Mouse (Mus musculus) embryonic facial prominence, embryonic 13.5 days (tissue): ENCODE measurements around the gene Map3k3. TPM values are rescaled to one million over a fixed set of nuclear protein-coding genes. Genes with fewer than 3 reads are reported as not detected.

ENCODE experiments used
- ATAC-seq: fragments of 200-750 bp; cut with Nextera tagmentation; 2 replicates; pipeline ENCODE4 v1.8.0; 2017; ENCODE audit warnings: low read depth; ENCODE audit not compliant: insufficient number of reproducible peaks, insufficient read depth, low FRiP score, low TSS enrichment
- H3K27ac ChIP-seq: fragments of 300-500 bp; sonication (generic); 2 replicates; pipeline ENCODE4 v1.5.1; 2015; ENCODE audit warnings: moderate library complexity, mild to moderate bottlenecking, inconsistent platforms
- H3K27me3 ChIP-seq: fragments of 300-500 bp; sonication (generic); 2 replicates; pipeline ENCODE4 v1.6.1; 2015; ENCODE audit warnings: mild to moderate bottlenecking, inconsistent platforms
- H3K36me3 ChIP-seq: fragments of 300-500 bp; sonication (generic); 2 replicates; pipeline ENCODE4 v1.6.1; 2015; ENCODE audit warnings: mild to moderate bottlenecking, inconsistent platforms
- H3K4me1 ChIP-seq: fragments of 300-500 bp; sonication (generic); 2 replicates; pipeline ENCODE4 v1.6.1; 2015; ENCODE audit warnings: inconsistent platforms
- H3K4me2 ChIP-seq: fragments of 300-500 bp; sonication (generic); 2 replicates; pipeline ENCODE4 v1.6.1; 2015; ENCODE audit warnings: moderate library complexity, mild to moderate bottlenecking, inconsistent platforms
- H3K4me3 ChIP-seq: fragments of 300-500 bp; sonication (generic); 2 replicates; pipeline ENCODE4 v1.5.1; 2015; ENCODE audit warnings: mild to moderate bottlenecking, inconsistent platforms
- H3K9ac ChIP-seq: fragments of 300-500 bp; sonication (generic); 2 replicates; pipeline ENCODE4 v1.6.1; 2015; ENCODE audit warnings: mild to moderate bottlenecking, inconsistent platforms
- H3K9me3 ChIP-seq: fragments of 300-500 bp; sonication (generic); 2 replicates; pipeline ENCODE4 v1.6.1; 2016; ENCODE audit warnings: inconsistent platforms
- WGBS: fragments of 180-500 bp; shearing (Covaris S2); methylation state at CpG from one replicate; pipeline ENCODE4 v1.1.7; 2015; ENCODE audit warnings: mixed read lengths; 5-methylcytosine and 5-hydroxymethylcytosine counted together
- polyA plus RNA-seq: library from polyadenylated mRNA; unstranded; fragments of >200 nt; fragmentation: Nextera tagmentation; extraction: Ambion mirVana; gene quantifications from 2 replicates; pipeline ENCODE4 v1.2.1, GENCODE M21; 2015

Map3k3 gene
- polyA plus RNA-seq, 1 experiment from 2014 or later, result 25.6 TPM

GRCm38 (mm10) chr11:106134580-106135528 is 50.4 kb downstream of the Map3k3 start:
- no peaks in the 10 kb centered on the region; the same call in 1 of the 2 replicates for H3K4me1 ChIP-seq
- H3K27me3 ChIP-seq, result no peaks in the 10 kb centered on the region
- ATAC-seq, result no peak
- no peak overlapping the region for H3K4me3 ChIP-seq
- no peak overlapping the region for H3K4me2 ChIP-seq
- WGBS, result 41% methylated on average over 8 of the region's 8 CpGs
- peak overlapping the region; percentile 37; the same call in 1 of the 2 replicates for H3K9ac ChIP-seq
- H3K27ac ChIP-seq, result peak overlapping the region; percentile 76
- no peaks in the 10 kb centered on the region for H3K9me3 ChIP-seq
- H3K36me3 ChIP-seq, result peaks cover 37% of the 10 kb centered on the region

GRCm38 (mm10) chr11:106151219-106151618 is 66.8 kb downstream of the Map3k3 start:
- no peaks in the 10 kb centered on the region for H3K27me3 ChIP-seq
- H3K27ac ChIP-seq, result no peak overlapping the region
- peaks cover 5% of the 10 kb centered on the region; the same call in 1 of the 2 replicates for H3K4me1 ChIP-seq
- peaks cover 92% of the 10 kb centered on the region for H3K36me3 ChIP-seq
- 89% methylated on average over 3 of the region's 3 CpGs for WGBS
- no peak overlapping the region for H3K4me2 ChIP-seq
- no peak overlapping the region for H3K9ac ChIP-seq
- no peak for ATAC-seq
- no peaks in the 10 kb centered on the region for H3K9me3 ChIP-seq
- H3K4me3 ChIP-seq, result no peak overlapping the region

DNA sequence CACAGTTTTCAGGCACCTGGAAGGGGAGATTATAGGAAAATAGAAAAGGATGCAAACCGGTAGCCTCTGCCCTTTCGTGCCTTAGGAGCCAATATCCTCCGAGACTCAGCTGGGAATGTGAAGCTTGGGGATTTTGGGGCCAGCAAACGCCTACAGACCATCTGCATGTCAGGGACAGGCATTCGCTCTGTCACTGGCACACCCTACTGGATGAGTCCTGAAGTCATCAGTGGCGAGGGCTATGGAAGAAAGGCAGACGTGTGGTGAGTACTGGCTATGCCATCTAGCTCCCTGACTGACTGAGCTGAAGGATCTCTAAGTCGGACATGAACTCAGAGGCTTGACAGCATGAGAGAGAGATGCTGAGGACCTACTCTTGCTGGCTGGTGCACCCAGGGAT is 67.7 kb downstream of the Map3k3 start:
- WGBS, result 79% methylated on average over 8 of the region's 8 CpGs
- no peak for ATAC-seq
- Histone ChIP-seq H3K9me3 (no peaks in the 10 kb centered on the region), H3K27ac (no peak overlapping the region), H3K9ac (no peak overlapping the region), H3K36me3 (peaks cover 94% of the 10 kb centered on the region), H3K4me1 (peaks cover 14% of the 10 kb centered on the region), H3K4me2 (no peak overlapping the region), H3K4me3 (no peak overlapping the region), H3K27me3 (no peaks in the 10 kb centered on the region)

GRCm38 (mm10) chr11:106154091-106154490 is 69.7 kb downstream of the Map3k3 start:
- Histone ChIP-seq H3K9me3 (no peaks in the 10 kb centered on the region), H3K36me3 (peaks cover 93% of the 10 kb centered on the region), H3K4me2 (no peak overlapping the region), H3K27ac (0 out of 2 replicates have a peak overlapping the region, but pooled peaks have one; percentile 4), H3K27me3 (no peaks in the 10 kb centered on the region), H3K9ac (no peak overlapping the region), H3K4me3 (no peak overlapping the region), H3K4me1 (peaks cover 33% of the 10 kb centered on the region)
- WGBS, result 86% methylated on average over 5 of the region's 5 CpGs
- ATAC-seq, result no peak

DNA sequence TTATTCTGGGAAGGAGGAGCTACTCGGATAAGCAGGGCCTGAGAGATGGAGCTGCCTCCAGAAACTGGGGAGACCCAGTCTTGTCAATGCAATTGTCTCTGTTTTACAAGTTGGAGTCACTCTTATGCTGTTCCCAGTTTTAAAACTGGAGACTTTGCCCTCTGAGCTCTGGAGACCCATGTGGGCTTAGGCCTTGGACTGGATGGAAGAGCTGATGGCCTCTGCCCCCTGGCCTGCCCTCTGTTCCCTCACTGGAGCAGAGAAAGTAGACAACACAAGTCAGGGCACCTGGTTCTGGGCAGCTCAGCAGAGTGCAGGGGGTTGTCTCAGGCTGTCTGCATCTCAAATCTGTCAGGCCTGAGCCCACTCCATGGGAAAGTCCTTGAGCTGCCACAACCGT is 70.4 kb downstream of the Map3k3 start:
- Histone ChIP-seq H3K4me3 (no peak overlapping the region), H3K27ac (no peak overlapping the region), H3K36me3 (peaks cover 86% of the 10 kb centered on the region), H3K9me3 (no peaks in the 10 kb centered on the region), H3K9ac (no peak overlapping the region), H3K27me3 (no peaks in the 10 kb centered on the region), H3K4me1 (peaks cover 35% of the 10 kb centered on the region), H3K4me2 (no peak overlapping the region)
- no peak for ATAC-seq
- WGBS, result 79% methylated on average over 2 of the region's 2 CpGs

- Histone ChIP-seq H3K9me3 (no peaks in the 10 kb centered on the region), H3K36me3 (peaks cover 76% of the 10 kb centered on the region), H3K4me2 (no peak overlapping the region), H3K4me1 (peaks cover 38% of the 10 kb centered on the region), H3K27ac (no peak overlapping the region), H3K9ac (no peak overlapping the region), H3K4me3 (no peak overlapping the region), H3K27me3 (no peaks in the 10 kb centered on the region)
- ATAC-seq, result no peak
- 49% methylated on average over 3 of the region's 3 CpGs for WGBS
Measured at GRCm38 (mm10) chr11:106155761-106156160, 71.3 kb downstream of the Map3k3 start.

DNA sequence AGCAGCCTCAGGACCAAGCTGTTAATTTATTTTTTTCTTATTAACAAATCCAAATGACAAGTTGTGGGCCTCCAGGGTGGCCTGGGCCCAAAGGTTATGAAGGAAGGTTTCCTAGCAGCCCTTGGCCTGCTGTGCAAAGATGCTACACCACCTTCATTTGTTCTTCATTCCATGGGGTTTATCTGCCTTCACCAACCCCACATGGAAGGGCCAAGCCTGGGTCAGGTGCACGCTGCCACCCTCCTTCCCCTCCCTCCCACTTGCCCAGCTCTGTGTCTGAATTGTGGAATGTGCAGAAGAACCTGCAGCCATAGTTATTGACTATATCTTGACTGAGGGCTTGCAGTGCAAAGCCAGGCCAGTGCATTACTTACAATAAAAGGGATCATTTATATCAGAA is 71.8 kb downstream of the Map3k3 start:
- no peak overlapping the region for H3K9ac ChIP-seq
- no peaks in the 10 kb centered on the region for H3K27me3 ChIP-seq
- ATAC-seq, result no peak
- 83% methylated on average over 1 of the region's 1 CpGs for WGBS
- peaks cover 43% of the 10 kb centered on the region for H3K4me1 ChIP-seq
- peak overlapping the region; percentile 1; the same call in 1 of the 2 replicates for H3K4me3 ChIP-seq
- peaks cover 71% of the 10 kb centered on the region for H3K36me3 ChIP-seq
- H3K9me3 ChIP-seq, result no peaks in the 10 kb centered on the region
- peak overlapping the region; percentile 48; the same call in 1 of the 2 replicates for H3K27ac ChIP-seq
- H3K4me2 ChIP-seq, result no peak overlapping the region

- WGBS, result 88% methylated on average over 7 of the region's 7 CpGs
Measured at GRCm38 (mm10) chr11:106157154-106157553, 72.7 kb downstream of the Map3k3 start.

GRCm38 (mm10) chr11:106158081-106158929 is 73.9 kb downstream of the Map3k3 start:
- WGBS, result 59% methylated on average over 14 of the region's 14 CpGs
- Histone ChIP-seq H3K27ac (peak overlapping the region; percentile 99), H3K4me1 (peaks cover 54% of the 10 kb centered on the region), H3K4me2 (peak overlapping the region; percentile 79), H3K9me3 (no peaks in the 10 kb centered on the region), H3K27me3 (no peaks in the 10 kb centered on the region), H3K36me3 (peaks cover 54% of the 10 kb centered on the region), H3K9ac (peak overlapping the region; percentile 98), H3K4me3 (peak overlapping the region; percentile 82)
- no peak for ATAC-seq

More at GRCm38 (mm10) chr11:106157154-106157553, 72.7 kb downstream of the Map3k3 start:
- Histone ChIP-seq H3K4me3 (no peak overlapping the region), H3K4me2 (no peak overlapping the region), H3K36me3 (peaks cover 62% of the 10 kb centered on the region), H3K27ac (peak overlapping the region; percentile 33; the same call in 1 of the 2 replicates), H3K9ac (0 out of 2 replicates have a peak overlapping the region, but pooled peaks have one; percentile 41), H3K4me1 (peaks cover 52% of the 10 kb centered on the region), H3K9me3 (no peaks in the 10 kb centered on the region), H3K27me3 (no peaks in the 10 kb centered on the region)
- ATAC-seq, result no peak

DNA sequence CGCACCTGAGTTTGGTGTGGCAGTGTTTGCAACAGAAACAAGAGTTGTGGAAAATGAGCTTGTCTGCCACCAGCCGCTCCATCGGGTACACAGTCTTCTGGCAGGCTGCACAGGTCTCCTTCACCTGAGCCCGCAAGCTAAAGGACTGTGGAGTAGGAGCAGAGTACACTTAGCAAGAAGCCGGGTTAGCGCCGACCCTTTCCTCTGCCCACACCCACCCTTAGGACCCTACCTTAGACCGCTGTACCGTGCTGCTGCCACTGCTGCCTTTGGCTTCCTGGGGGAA is 74.5 kb downstream of the Map3k3 start:
- 24% methylated on average over 9 of the region's 9 CpGs for WGBS
- peaks cover 54% of the 10 kb centered on the region for H3K36me3 ChIP-seq
- H3K4me3 ChIP-seq, result peak overlapping the region; percentile 82
- peak overlapping the region; percentile 98 for H3K9ac ChIP-seq
- peaks cover 54% of the 10 kb centered on the region for H3K4me1 ChIP-seq
- no peaks in the 10 kb centered on the region for H3K9me3 ChIP-seq
- H3K27me3 ChIP-seq, result no peaks in the 10 kb centered on the region
- peak overlapping the region; percentile 79 for H3K4me2 ChIP-seq
- ATAC-seq, result no peak
- peak overlapping the region; percentile 99 for H3K27ac ChIP-seq

GRCm38 (mm10) chr11:106159216-106159920 is 75.0 kb downstream of the Map3k3 start:
- under 1% methylated on average over 25 of the region's 25 CpGs for WGBS
- H3K36me3 ChIP-seq, result peaks cover 54% of the 10 kb centered on the region
- H3K4me2 ChIP-seq, result peak overlapping the region; percentile 79
- peaks cover 54% of the 10 kb centered on the region for H3K4me1 ChIP-seq
- peak overlapping the region; percentile 98 for H3K9ac ChIP-seq
- H3K4me3 ChIP-seq, result peak overlapping the region; percentile 82
- ATAC-seq, result peak; percentile 50; the same call in 1 of the 2 replicates
- H3K9me3 ChIP-seq, result no peaks in the 10 kb centered on the region
- H3K27ac ChIP-seq, result peak overlapping the region; percentile 99
- no peaks in the 10 kb centered on the region for H3K27me3 ChIP-seq
